Mouse (Mus musculus) heart, postnatal 0 days (tissue): ENCODE measurements around the gene Gm49510.

Source experiments
- CTCF ChIP-seq: IDR thresholded peaks from 2 replicates; pipeline ENCODE4 v1.5.1; 2016; ENCODE audit warnings: antibody characterized with exemption, control low read depth, low read depth
- EP300 ChIP-seq: IDR thresholded peaks from 2 replicates; pipeline ENCODE4 v1.6.1; 2016; ENCODE audit warnings: antibody characterized with exemption, low read depth

DNA sequence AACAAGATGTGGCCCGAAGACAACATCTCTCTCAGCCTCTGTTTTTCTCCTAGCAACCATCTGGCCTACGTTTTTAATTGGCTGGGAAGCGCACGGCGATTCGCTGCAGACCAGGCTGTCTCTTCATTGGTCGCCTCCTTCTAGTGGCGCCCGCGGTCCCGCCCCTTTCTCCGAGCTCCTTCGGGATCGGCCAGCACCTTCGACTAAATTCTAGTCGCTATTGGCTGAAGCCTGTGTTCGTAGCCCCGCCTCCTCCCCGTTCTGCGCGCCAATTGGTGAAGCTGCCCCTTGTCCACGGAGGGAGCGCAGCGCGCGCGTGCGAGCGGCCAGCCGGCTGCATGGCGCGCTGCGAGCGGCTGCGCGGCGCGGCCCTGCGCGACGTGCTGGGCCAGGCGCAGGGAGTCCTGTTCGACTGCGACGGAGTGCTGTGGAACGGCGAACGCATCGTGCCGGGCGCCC is 14.2 kb downstream of the Gm49510 start, which contains the start of gene Pdxp:
- no peak for TF ChIP-seq EP300
- no peak for TF ChIP-seq CTCF
